Mouse (Mus musculus) neural tube, embryonic 15.5 days (tissue): Measurements from ENCODE around the gene Cldn15. TPM values are rescaled to one million over a fixed set of nuclear protein-coding genes. Genes with fewer than 3 reads are reported as not detected.

ENCODE experiments used
- ATAC-seq: fragments of 200-750 bp; cut with Nextera tagmentation; 2 replicates; pipeline ENCODE4 v1.8.0; 2017; ENCODE audit warnings: mild to moderate bottlenecking, moderate TSS enrichment, moderate library complexity; ENCODE audit not compliant: low FRiP score
- H3K27ac ChIP-seq: fragments of 300-500 bp; sonication (generic); replicated peaks from 2 replicates; pipeline ENCODE4 v1.5.1; 2015; ENCODE audit warnings: mild to moderate bottlenecking, inconsistent platforms
- H3K27me3 ChIP-seq: fragments of 300-500 bp; sonication (generic); replicated peaks from 2 replicates; pipeline ENCODE4 v1.6.1; 2015; ENCODE audit warnings: inconsistent platforms
- H3K36me3 ChIP-seq: fragments of 300-500 bp; sonication (generic); 2 replicates; pipeline ENCODE4 v1.6.1; 2015; ENCODE audit warnings: inconsistent platforms
- H3K4me1 ChIP-seq: fragments of 300-500 bp; sonication (generic); 2 replicates; pipeline ENCODE4 v1.6.1; 2015; ENCODE audit warnings: inconsistent platforms
- H3K4me2 ChIP-seq: fragments of 300-500 bp; sonication (generic); 2 replicates; pipeline ENCODE4 v1.6.1; 2015; ENCODE audit warnings: inconsistent platforms, mild to moderate bottlenecking, moderate library complexity
- H3K4me3 ChIP-seq: fragments of 300-500 bp; sonication (generic); replicated peaks from 2 replicates; pipeline ENCODE4 v1.5.1; 2015; ENCODE audit warnings: mild to moderate bottlenecking, inconsistent platforms
- H3K9ac ChIP-seq: fragments of 300-500 bp; sonication (generic); replicated peaks from 2 replicates; pipeline ENCODE4 v1.6.1; 2015; ENCODE audit warnings: mild to moderate bottlenecking, inconsistent platforms
- H3K9me3 ChIP-seq: fragments of 300-500 bp; sonication (generic); replicated peaks from 2 replicates; pipeline ENCODE4 v1.6.1; 2016; ENCODE audit warnings: inconsistent platforms
- WGBS: fragments of 180-500 bp; shearing (Covaris S2); methylation state at CpG from one replicate; pipeline ENCODE4 v1.1.7; 2015; ENCODE audit warnings: mixed read lengths; 5-methylcytosine and 5-hydroxymethylcytosine counted together
- polyA plus RNA-seq: library from polyadenylated mRNA; unstranded; fragments of >200 nt; fragmentation: Nextera tagmentation; extraction: Ambion mirVana; gene quantifications from 2 replicates; pipeline ENCODE4 v1.2.1, GENCODE M21; 2015

The Cldn15 gene
- 0.67 and 1.0 TPM in 2 replicates for polyA plus RNA-seq

DNA sequence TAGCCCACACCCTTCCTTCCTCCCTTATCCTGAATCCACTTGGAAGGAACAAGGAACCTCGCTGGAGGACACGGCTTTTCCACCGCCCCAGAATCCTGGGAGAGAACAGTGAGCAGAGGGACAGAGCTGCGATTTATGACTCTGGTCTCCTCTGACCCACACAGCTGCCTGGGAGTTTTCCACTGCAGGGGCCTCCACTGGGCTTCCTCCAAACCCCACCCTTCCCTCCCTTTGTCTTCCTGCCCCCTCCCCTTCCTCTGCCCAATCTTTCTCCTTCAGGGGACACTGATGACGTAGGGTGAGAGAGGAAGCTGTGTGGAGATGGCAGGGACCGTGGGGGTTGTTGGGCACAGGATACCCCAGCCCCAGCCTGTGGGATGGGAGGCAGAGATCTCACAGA lies at the start of gene Cldn15:
Cldn15 (plus strand) TSS at position 286 of the 400 bp plus-strand sequence.
- Histone ChIP-seq H3K4me3 (no peak within 1 kb of the TSS), H3K9me3 (no peaks in the 10 kb centered on the region), H3K4me2 (no peak within 1 kb of the TSS), H3K36me3 (peaks cover 37% of the 10 kb centered on the region), H3K4me1 (peaks cover 23% of the 10 kb centered on the region), H3K9ac (no peak within 1 kb of the TSS), H3K27me3 (no peaks in the 10 kb centered on the region), H3K27ac (no peak within 1 kb of the TSS; the same call in 1 of the 2 replicates)
- no peak for ATAC-seq
- 37% methylated on average over 6 of the region's 6 CpGs for WGBS

DNA sequence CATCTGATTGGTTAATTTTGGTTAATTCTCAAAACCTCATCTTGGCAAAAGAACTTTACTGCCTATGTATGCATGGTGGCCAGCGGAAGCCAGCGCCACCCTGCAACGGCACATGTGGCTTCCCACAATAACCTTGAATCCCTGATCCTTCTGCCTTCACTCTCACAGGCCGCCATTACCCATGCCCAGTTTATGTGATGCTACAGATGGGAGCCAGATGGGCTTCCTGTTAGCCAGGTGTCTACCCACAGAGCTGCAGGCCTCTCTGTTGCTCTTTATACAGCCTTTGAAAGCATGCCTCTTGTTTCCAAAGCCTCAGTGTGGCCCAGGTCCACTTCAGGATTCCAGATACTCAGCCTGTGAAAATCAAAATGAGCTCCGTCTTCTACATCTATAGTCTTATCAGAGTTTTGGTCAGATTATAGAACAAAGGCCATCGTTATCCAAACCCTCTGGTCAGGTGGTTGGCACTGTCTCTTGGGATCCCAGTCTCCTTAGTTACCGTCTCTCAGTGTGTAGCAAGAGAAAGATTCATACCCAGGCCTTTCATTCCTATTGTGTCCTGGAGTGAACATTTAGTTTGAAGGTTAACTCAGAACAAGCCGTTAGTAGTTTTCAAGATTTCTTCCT lies 48.7 kb upstream of the Cldn15 start:
- Histone ChIP-seq H3K27ac (no peak overlapping the region), H3K4me3 (no peak overlapping the region), H3K36me3 (peaks cover 18% of the 10 kb centered on the region), H3K27me3 (no peaks in the 10 kb centered on the region), H3K9me3 (no peaks in the 10 kb centered on the region), H3K9ac (no peak overlapping the region), H3K4me1 (peaks cover 6% of the 10 kb centered on the region), H3K4me2 (no peak overlapping the region)
- no peak for ATAC-seq
- 95% methylated on average over 8 of the region's 8 CpGs for WGBS

DNA sequence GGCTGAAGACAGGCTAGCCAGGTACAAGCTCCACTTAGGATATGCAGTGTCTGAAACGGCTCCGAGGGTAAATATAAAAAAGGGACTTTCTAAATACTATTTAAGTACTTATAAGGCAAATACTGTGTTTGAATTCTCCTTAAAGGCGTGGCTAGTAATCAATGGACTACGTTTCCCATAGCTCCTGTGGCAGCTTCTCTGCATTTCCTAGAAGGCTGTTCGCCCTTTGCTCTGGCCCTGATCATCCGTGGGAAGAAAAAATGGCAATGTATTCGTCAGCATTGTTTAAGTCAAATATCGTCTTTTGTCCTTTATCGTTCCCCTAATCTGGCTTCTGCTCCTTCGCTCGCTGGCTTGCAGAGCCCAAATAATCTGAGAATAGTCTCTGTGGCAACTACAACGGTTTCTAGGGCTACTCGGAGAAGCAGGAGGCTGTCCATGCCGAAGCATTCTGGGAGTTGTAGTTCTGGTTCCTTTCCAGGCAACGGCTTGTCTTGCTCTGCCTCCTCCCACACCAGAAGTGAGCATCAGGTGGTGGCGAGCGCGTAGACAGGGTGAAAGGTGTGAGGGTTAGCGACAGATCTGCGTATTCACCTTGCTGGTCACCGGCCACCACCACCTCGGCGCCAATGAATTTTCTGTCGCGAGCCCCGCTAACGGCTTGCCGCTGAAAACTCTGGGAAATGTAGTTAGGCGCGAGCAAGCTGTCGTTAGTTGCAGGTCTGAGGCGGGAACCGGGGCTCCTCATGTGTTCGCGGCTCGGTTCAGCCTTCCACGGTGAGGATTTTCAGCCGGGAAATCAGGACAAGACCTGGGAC lies 47.6 kb upstream of the Cldn15 start:
- Histone ChIP-seq H3K27ac (peak overlapping the region; percentile 80), H3K36me3 (peaks cover 7% of the 10 kb centered on the region; the same call in 1 of the 2 replicates), H3K27me3 (no peaks in the 10 kb centered on the region), H3K9ac (peak overlapping the region; percentile 74), H3K9me3 (no peaks in the 10 kb centered on the region), H3K4me2 (peak overlapping the region; percentile 82), H3K4me1 (peaks cover 6% of the 10 kb centered on the region), H3K4me3 (peak overlapping the region; percentile 72)
- ATAC-seq = peak; percentile 91
- 3% methylated on average over 38 of the region's 38 CpGs for WGBS

DNA sequence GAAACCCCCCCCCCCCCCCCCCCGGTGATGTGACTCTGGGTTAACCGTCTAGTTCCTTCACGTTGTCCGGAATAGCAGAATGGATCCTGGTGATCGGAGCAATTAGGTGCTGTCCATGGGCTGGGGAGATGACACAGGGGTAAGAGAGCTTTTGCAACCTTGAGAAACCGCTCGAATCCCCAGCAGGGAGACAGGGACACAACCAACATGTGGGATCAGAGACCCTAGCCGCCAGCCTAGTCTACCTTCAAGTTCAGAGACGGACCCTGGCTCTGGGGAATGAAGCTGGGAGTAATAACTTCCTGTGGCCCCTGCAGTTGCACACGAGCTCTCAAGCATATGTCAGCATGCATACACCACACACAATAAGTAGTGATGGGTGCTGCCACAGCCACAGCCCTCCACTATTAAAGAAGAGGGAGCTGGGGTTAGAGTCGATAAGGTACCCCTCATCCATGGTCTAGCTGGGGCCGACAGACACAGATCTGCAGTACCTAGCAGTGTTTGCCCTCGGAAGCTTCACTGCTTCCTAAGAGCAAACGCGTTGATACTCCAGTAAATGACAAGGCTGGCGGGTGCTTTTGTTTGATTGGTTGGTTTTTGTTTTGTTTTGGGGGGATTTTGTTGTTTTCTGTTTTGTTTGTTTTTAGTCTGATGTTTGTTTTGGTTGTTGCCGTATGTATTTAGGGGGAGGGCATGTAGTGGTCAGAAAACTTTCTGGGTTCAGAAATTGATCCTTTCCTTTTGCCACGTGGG lies 46.7 kb upstream of the Cldn15 start:
- Histone ChIP-seq H3K27ac (peak overlapping the region; percentile 80; the same call in 1 of the 2 replicates), H3K9me3 (no peaks in the 10 kb centered on the region), H3K4me3 (peak overlapping the region; percentile 72), H3K4me1 (peaks cover 6% of the 10 kb centered on the region), H3K27me3 (no peaks in the 10 kb centered on the region), H3K4me2 (peak overlapping the region; percentile 82), H3K9ac (peak overlapping the region; percentile 74), H3K36me3 (no peaks in the 10 kb centered on the region)
- peak; percentile 18 for ATAC-seq
- 21% methylated on average over 18 of the region's 18 CpGs for WGBS

DNA sequence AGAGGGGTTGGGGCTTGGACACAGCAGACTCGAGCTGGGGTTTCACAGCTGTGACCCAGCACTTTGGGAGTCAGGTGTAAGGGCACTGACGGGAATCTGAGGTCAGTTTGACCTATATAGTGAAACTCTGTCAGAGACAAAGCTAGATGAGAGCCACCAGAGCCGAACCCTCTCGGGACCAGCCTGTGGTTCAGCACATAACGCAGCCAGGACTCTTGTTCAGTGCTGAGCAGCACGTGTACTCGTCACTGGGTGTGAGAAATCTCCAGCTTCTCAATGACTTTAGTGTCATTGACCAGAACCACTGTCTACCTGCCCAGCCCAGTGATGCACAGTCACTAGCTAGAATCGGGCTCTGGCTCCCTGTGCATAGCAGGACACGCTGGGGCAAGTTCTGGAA lies 43.6 kb upstream of the Cldn15 start:
- no peak overlapping the region for H3K27ac ChIP-seq
- no peak overlapping the region for H3K4me3 ChIP-seq
- no peak overlapping the region for H3K4me2 ChIP-seq
- 83% methylated on average over 9 of the region's 9 CpGs for WGBS
- peaks cover 6% of the 10 kb centered on the region for H3K4me1 ChIP-seq
- H3K36me3 ChIP-seq = peaks cover 9% of the 10 kb centered on the region
- no peaks in the 10 kb centered on the region for H3K9me3 ChIP-seq
- no peaks in the 10 kb centered on the region for H3K27me3 ChIP-seq
- H3K9ac ChIP-seq = no peak overlapping the region
- no peak for ATAC-seq

DNA sequence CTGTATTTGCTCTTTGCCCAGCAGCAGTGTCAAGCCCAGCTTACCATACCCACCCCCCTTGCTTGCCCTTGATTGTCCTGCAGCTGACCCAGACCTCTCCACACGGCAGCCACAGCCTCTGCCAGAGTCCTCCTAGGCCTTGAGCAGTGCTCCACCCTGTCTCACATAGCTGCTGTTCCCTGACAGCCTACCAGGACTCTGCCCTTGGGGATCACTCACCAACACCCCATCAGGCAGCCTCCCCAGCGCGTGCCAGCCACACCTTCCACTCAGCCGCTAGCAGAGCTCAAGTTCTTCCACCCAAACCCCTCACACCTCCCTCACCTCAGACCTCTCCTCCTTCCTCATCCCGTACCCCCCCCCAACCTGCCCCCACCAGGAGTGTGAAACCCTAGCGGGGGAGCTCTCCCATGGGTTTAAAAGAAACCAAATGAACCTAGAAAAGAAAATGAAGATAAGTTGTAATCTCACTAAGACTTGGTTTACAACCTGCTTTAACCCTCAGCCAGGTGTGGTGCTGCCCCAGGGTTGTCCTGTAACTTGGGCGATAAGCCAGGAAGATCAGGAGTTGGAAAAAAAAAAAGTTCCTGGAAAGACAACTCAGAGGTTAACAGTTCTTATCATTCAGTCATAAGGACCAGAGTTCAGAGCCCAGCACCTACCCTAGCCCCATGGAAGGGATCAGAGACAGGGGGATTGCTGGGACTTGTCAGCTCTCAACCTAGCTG lies 42.5 kb upstream of the Cldn15 start:
- Histone ChIP-seq H3K27ac (no peak overlapping the region), H3K27me3 (no peaks in the 10 kb centered on the region), H3K4me1 (peaks cover 6% of the 10 kb centered on the region)

DNA sequence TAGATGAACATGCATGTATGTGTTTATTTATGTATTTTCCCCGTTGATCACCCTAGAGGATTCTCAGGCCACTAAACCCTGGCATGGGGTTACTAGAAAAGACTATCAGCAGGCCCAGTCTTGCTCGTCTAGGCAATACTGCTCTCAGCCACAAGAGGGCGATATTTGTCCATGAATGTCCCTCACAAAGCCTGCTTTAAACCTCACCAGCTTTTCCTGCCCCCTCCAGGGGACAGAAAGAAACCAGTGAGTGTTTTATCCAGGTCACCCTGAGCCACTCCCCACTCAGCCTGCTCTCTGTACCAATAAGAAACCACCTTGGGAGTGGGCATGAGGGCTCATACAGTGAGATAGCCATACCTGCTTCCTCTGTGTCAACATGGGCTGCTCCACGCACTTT lies 37.3 kb upstream of the Cldn15 start:
- Histone ChIP-seq H3K4me1 (peaks cover 4% of the 10 kb centered on the region; the same call in 1 of the 2 replicates), H3K27me3 (no peaks in the 10 kb centered on the region), H3K4me2 (no peak overlapping the region), H3K9me3 (no peaks in the 10 kb centered on the region), H3K9ac (0 out of 2 replicates have a peak overlapping the region, but pooled peaks have one; percentile 32), H3K36me3 (peaks cover 9% of the 10 kb centered on the region), H3K4me3 (no peak overlapping the region), H3K27ac (no peak overlapping the region)
- ATAC-seq = peak; percentile 61
- WGBS = 23% methylated on average over 4 of the region's 4 CpGs

More for the DNA sequence above, 42.5 kb upstream of the Cldn15 start:
- peaks cover 9% of the 10 kb centered on the region for H3K36me3 ChIP-seq
- no peak overlapping the region for H3K4me2 ChIP-seq
- no peak overlapping the region for H3K4me3 ChIP-seq
- no peaks in the 10 kb centered on the region for H3K9me3 ChIP-seq
- WGBS = 76% methylated on average over 7 of the region's 7 CpGs
- H3K9ac ChIP-seq = no peak overlapping the region
- ATAC-seq = no peak

DNA sequence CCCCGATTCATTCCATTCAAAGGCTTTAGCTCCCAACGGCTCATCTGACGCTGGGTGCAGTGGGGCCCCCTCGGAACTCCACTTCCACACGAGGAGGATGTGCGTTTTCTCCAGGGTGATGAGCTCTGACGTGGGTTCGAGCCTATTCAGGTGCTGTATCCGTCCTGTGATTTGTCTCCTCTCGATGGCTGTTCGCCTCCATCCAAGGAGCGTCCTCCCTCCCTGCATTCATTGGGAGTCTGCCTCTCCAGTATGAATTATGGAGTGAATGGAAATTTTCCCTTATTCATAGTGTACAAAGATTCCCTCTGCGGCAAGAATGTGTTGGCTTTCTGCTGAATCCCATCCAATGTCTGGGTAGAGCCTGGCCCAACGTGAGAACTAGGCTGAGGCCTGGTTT lies 34.5 kb upstream of the Cldn15 start:
- no peak for ATAC-seq
- no peaks in the 10 kb centered on the region for H3K27me3 ChIP-seq
- H3K9me3 ChIP-seq = no peaks in the 10 kb centered on the region
- H3K36me3 ChIP-seq = peaks cover 2% of the 10 kb centered on the region
- H3K9ac ChIP-seq = no peak overlapping the region
- no peak overlapping the region for H3K4me3 ChIP-seq
- no peak overlapping the region for H3K4me2 ChIP-seq
- 64% methylated on average over 14 of the region's 14 CpGs for WGBS
- no peak overlapping the region for H3K27ac ChIP-seq
- peaks cover 4% of the 10 kb centered on the region; the same call in 1 of the 2 replicates for H3K4me1 ChIP-seq

DNA sequence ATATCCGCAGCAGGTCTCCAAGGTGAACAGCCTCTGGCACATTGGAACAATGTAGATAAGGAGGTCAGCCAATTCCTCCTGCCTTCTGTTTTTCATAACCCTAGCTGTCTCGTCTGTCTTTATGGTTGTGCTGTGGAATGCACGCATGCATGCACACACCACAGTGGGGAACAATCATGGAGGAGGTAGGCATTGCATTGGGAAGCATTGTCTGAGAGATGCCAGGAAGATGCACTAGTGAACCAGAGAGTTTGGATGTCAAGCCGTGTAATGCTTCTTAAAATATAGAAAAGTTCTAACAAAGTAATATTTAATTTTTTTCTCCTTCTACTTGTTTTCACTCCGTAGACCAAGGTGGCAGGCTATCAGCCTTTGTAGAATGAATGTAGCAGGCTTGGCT lies 33.5 kb upstream of the Cldn15 start:
- H3K9ac ChIP-seq = no peak overlapping the region
- no peak overlapping the region for H3K27ac ChIP-seq
- 88% methylated on average over 5 of the region's 5 CpGs for WGBS
- H3K9me3 ChIP-seq = no peaks in the 10 kb centered on the region
- H3K36me3 ChIP-seq = no peaks in the 10 kb centered on the region
- ATAC-seq = no peak
- no peak overlapping the region for H3K4me3 ChIP-seq
- no peak overlapping the region for H3K4me2 ChIP-seq
- H3K27me3 ChIP-seq = no peaks in the 10 kb centered on the region
- peaks cover 4% of the 10 kb centered on the region; the same call in 1 of the 2 replicates for H3K4me1 ChIP-seq

DNA sequence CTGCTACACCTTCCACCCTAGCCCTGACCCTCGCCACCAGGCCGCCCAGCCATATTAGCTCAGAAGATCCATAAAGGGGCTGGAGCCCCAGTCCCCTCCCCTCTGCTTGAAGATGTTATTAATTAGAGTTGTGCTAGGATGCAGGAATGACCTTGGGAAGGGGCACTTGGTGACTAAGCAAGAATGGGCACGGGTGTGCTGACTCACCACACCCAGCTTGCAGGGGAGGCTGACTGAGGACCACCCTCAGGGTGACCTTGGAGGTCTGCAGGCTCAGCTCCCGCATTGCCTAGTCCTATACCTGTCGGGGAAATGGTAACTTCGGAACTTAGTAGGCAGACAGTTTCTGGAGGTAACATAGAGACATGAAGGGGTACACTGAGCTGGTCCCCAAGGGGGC lies 32.5 kb upstream of the Cldn15 start:
- no peak for ATAC-seq
- 89% methylated on average over 6 of the region's 6 CpGs for WGBS
- H3K9me3 ChIP-seq = no peaks in the 10 kb centered on the region
- H3K27ac ChIP-seq = no peak overlapping the region
- no peak overlapping the region for H3K4me3 ChIP-seq
- no peaks in the 10 kb centered on the region for H3K27me3 ChIP-seq
- H3K4me1 ChIP-seq = peaks cover 4% of the 10 kb centered on the region; the same call in 1 of the 2 replicates
- no peaks in the 10 kb centered on the region for H3K36me3 ChIP-seq
- H3K9ac ChIP-seq = no peak overlapping the region
- no peak overlapping the region for H3K4me2 ChIP-seq
